Mouse (Mus musculus): ENCODE data around the gene Gm10638. TPM values are rescaled to one million over a fixed set of nuclear protein-coding genes. Genes with fewer than 3 reads are reported as not detected.

The Gm10638 gene
- polyA plus RNA-seq (2015; fragmentation: Nextera tagmentation; extraction: Ambion mirVana) = 0.91 and 1.3 TPM in 2 replicates

DNA sequence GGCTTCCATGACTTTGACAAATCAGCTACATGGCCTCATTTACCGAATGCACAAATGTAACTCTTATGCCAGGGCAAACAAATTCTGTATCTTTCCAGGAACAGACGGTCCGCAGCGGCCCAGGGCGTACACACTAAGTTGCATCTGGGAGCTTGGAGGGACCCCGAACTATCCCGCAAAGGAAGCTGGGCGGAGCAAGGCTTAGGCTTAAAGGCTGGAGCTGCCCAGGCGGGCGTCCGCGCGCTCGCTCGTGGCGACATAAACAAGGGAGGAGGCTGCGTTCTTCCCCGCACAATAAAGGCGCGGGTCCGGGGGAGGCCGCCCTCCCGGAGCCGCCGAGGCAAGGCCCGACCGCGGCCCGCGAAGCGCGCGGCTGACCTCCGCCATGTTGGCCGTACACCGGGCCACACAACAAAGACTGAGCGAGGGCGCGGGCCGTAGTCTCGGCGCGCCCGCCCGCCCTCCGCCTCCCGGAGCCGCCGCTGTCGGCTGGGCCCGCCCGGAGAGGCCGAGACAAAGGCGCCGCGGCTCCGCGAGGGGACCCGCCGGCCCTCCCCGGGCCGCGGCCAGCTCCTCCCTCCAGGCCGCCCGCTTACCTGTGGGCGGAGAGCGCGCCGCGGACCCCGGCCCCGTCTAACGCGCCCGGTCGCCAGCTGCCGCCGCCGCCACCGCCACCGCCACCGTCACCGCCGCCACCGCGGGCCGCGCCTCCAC lies at the start of gene Gm10638, which contains the start of gene Siah1a:
TSS of gene Gm10638 (plus strand) at position 479 of the 714 bp plus-strand sequence.
TSS of gene Siah1a (minus strand) at position 714 of the 714 bp plus-strand sequence.
- Histone ChIP-seq H3K9me3 (replicated peaks) (no peaks in the 10 kb centered on the region), H3K4me2 (peak within 1 kb of the TSS; percentile 97), H3K27ac (replicated peaks) (peak within 1 kb of the TSS; percentile 95), H3K4me1 (replicated peaks) (peaks cover 51% of the 10 kb centered on the region), H3K36me3 (replicated peaks) (no peaks in the 10 kb centered on the region), H3K9ac (peak within 1 kb of the TSS; percentile 98), H3K27me3 (peaks cover 13% of the 10 kb centered on the region; the same call in 1 of the 2 replicates), H3K4me3 (replicated peaks) (peak within 1 kb of the TSS; percentile 96)
- peak; percentile 73 for ATAC-seq (ENCODE audit: insufficient read depth)
- under 1% methylated on average over 85 of the region's 88 CpGs for WGBS (ENCODE audit: insufficient replicate concordance)

DNA sequence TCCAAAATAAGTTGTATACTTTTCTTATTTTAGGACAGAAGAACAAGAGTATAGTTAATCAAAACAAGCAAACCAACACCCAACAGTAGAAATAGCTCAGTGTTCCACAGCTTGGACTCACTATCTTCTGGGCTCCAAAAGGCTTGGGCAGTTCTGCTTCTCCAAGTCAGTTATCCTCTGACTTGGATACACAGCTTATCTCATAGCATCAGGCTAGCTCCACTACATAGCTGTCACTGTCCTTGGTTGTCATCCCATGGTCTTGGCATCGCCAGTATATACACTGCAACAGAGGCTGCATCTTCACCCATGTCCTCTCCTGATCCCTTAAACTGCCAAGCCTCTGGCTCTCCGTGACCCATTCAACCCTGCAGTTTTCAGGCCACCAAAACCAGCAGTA lies 49.8 kb upstream of the Gm10638 start:
- Histone ChIP-seq H3K4me1 (replicated peaks) (peaks cover 16% of the 10 kb centered on the region), H3K36me3 (replicated peaks) (peaks cover 21% of the 10 kb centered on the region), H3K4me3 (replicated peaks) (no peak overlapping the region), H3K9ac (no peak overlapping the region), H3K4me2 (no peak overlapping the region), H3K27ac (replicated peaks) (no peak overlapping the region), H3K9me3 (replicated peaks) (no peaks in the 10 kb centered on the region), H3K27me3 (no peaks in the 10 kb centered on the region)
- 0 out of 2 replicates have a peak, but pooled peaks have one; percentile 15 for ATAC-seq (ENCODE audit: insufficient read depth)
- WGBS (ENCODE audit: insufficient replicate concordance) = 65% methylated on average over 2 of the region's 2 CpGs

GRCm38 (mm10) chr8:86698811-86699421 lies 46.6 kb upstream of the Gm10638 start:
- Histone ChIP-seq H3K4me2 (no peak overlapping the region), H3K36me3 (replicated peaks) (peaks cover 18% of the 10 kb centered on the region), H3K9ac (no peak overlapping the region), H3K4me1 (replicated peaks) (peaks cover 21% of the 10 kb centered on the region), H3K4me3 (replicated peaks) (no peak overlapping the region), H3K27ac (replicated peaks) (no peak overlapping the region), H3K9me3 (replicated peaks) (no peaks in the 10 kb centered on the region), H3K27me3 (no peaks in the 10 kb centered on the region)
- 80% methylated on average over 1 of the region's 1 CpGs for WGBS (ENCODE audit: insufficient replicate concordance)
- ATAC-seq (ENCODE audit: insufficient read depth) = no peak

DNA sequence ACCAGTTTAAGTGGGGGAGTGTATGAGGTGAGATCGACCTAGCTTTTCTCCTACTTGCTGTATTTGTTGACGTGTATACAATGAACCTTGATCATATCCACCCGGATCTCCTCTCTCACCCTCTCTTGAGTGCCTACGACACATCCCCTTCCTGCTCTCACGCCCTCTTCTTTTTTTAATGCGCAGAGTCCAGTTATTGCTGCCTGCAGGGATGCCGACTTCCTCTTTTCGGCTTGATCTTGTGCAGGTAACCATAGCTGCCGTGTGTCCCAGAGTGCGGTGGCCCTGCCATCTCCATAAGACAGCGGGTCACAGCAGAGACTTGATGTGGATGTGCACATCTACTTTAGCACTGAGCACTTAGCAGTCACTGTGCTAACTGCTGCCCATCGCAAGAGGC lies 46.0 kb upstream of the Gm10638 start:
- 69% methylated on average over 12 of the region's 12 CpGs for WGBS (ENCODE audit: insufficient replicate concordance)
- no peak overlapping the region for H3K9ac ChIP-seq
- H3K4me1 ChIP-seq (replicated peaks) = peaks cover 16% of the 10 kb centered on the region
- no peak overlapping the region for H3K27ac ChIP-seq (replicated peaks)
- H3K9me3 ChIP-seq (replicated peaks) = no peaks in the 10 kb centered on the region
- H3K27me3 ChIP-seq = no peaks in the 10 kb centered on the region
- H3K4me2 ChIP-seq = no peak overlapping the region
- H3K4me3 ChIP-seq (replicated peaks) = no peak overlapping the region
- no peak for ATAC-seq (ENCODE audit: insufficient read depth)
- peaks cover 18% of the 10 kb centered on the region for H3K36me3 ChIP-seq (replicated peaks)

- 37% methylated on average over 3 of the region's 3 CpGs for WGBS (ENCODE audit: insufficient replicate concordance)
Measured at GRCm38 (mm10) chr8:86702453-86702852, 43.0 kb upstream of the Gm10638 start.

DNA sequence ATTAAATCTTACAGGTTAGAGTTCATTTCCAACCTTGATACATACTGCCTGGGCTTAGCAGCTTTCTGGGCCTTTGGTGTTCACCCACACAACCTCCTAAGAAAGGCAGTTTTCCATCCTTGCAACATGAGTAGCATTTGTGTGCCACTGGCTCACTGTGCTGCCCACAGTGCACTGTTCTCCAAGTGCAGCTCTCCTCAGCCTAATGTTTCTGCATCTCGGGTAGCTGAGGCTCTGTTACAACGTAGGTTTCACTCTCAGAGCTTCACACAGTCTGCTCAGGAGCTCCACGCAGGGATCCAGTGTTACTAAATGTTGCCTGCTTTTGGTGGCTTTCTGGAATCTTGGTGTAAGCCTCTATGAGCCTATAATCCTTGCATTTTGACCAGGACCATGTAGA lies 40.2 kb upstream of the Gm10638 start:
- Histone ChIP-seq H3K27me3 (no peaks in the 10 kb centered on the region), H3K4me2 (no peak overlapping the region), H3K36me3 (replicated peaks) (peaks cover 22% of the 10 kb centered on the region), H3K9ac (no peak overlapping the region), H3K4me3 (replicated peaks) (no peak overlapping the region), H3K9me3 (replicated peaks) (no peaks in the 10 kb centered on the region), H3K4me1 (replicated peaks) (peaks cover 42% of the 10 kb centered on the region), H3K27ac (replicated peaks) (no peak overlapping the region)
- no peak for ATAC-seq (ENCODE audit: insufficient read depth)
- WGBS (ENCODE audit: insufficient replicate concordance) = 72% methylated on average over 3 of the region's 3 CpGs

More at GRCm38 (mm10) chr8:86702453-86702852, 43.0 kb upstream of the Gm10638 start:
- Histone ChIP-seq H3K27me3 (no peaks in the 10 kb centered on the region), H3K9ac (no peak overlapping the region), H3K27ac (replicated peaks) (no peak overlapping the region), H3K4me2 (no peak overlapping the region), H3K9me3 (replicated peaks) (no peaks in the 10 kb centered on the region), H3K36me3 (replicated peaks) (peaks cover 22% of the 10 kb centered on the region; the same call in 1 of the 2 replicates), H3K4me1 (replicated peaks) (peaks cover 23% of the 10 kb centered on the region), H3K4me3 (replicated peaks) (no peak overlapping the region)
- peak; percentile 62 for ATAC-seq (ENCODE audit: insufficient read depth)

DNA sequence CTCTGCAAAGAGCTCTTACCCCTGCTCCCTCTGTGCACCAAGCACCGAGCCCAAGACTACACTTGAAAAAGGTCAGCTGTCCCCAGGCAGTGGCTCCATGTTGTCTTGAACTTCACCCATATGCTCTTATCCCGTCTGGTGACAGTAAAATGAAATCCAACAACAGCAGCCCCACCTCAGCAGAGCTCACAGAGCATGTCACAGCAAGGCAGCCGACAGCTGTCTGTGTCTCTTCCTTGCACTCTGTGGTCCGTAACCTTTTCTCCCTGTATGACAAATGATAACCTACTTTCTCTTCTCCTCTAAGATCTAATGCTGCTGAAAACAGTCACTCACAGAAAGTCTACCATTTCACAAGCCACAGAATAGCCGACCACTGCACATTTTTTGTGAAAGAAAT lies 38.7 kb upstream of the Gm10638 start:
- 42% methylated on average over 5 of the region's 5 CpGs for WGBS (ENCODE audit: insufficient replicate concordance)
- H3K4me1 ChIP-seq (replicated peaks) = peaks cover 45% of the 10 kb centered on the region
- 0 out of 2 replicates have a peak overlapping the region, but pooled peaks have one; percentile 3 for H3K27ac ChIP-seq (replicated peaks)
- no peaks in the 10 kb centered on the region for H3K27me3 ChIP-seq
- no peak overlapping the region for H3K4me3 ChIP-seq (replicated peaks)
- no peak overlapping the region for H3K9ac ChIP-seq
- H3K36me3 ChIP-seq (replicated peaks) = peaks cover 29% of the 10 kb centered on the region
- no peaks in the 10 kb centered on the region for H3K9me3 ChIP-seq (replicated peaks)
- ATAC-seq (ENCODE audit: insufficient read depth) = no peak
- no peak overlapping the region for H3K4me2 ChIP-seq

DNA sequence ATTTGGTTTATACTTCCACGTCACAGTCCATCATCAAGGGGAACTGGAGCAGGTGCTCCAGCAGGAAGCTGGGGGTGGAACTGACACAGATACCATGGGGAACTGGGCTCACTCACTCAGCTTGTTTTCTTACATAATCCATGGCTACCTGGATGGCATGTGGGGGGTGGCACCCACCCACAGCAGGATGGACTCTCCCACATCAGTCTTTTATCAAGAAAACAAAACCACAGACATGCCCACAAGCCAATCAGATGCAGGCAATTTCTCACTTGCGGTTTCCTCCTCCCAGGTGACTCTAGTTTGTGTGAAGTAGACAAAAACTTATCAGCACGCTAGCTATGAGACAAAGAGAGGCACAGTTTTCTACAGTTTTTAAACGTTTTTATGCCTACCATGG lies 37.6 kb upstream of the Gm10638 start:
- 17% methylated on average over 4 of the region's 4 CpGs for WGBS (ENCODE audit: insufficient replicate concordance)

GRCm38 (mm10) chr8:86712594-86712993 lies 32.9 kb upstream of the Gm10638 start:
- 64% methylated on average over 3 of the region's 3 CpGs for WGBS (ENCODE audit: insufficient replicate concordance)
- Histone ChIP-seq H3K27me3 (no peaks in the 10 kb centered on the region), H3K4me2 (no peak overlapping the region), H3K9ac (no peak overlapping the region; the same call in 1 of the 2 replicates), H3K9me3 (replicated peaks) (no peaks in the 10 kb centered on the region), H3K4me3 (replicated peaks) (no peak overlapping the region), H3K27ac (replicated peaks) (peak overlapping the region; percentile 48), H3K4me1 (replicated peaks) (peaks cover 34% of the 10 kb centered on the region), H3K36me3 (replicated peaks) (peaks cover 36% of the 10 kb centered on the region)
- peak; percentile 67 for ATAC-seq (ENCODE audit: insufficient read depth)

More for the DNA sequence above, 37.6 kb upstream of the Gm10638 start:
- peak overlapping the region; percentile 39 for H3K4me2 ChIP-seq
- H3K36me3 ChIP-seq (replicated peaks) = peaks cover 29% of the 10 kb centered on the region
- H3K9ac ChIP-seq = no peak overlapping the region
- no peak overlapping the region for H3K4me3 ChIP-seq (replicated peaks)
- ATAC-seq (ENCODE audit: insufficient read depth) = peak; percentile 80
- no peaks in the 10 kb centered on the region for H3K9me3 ChIP-seq (replicated peaks)
- H3K27me3 ChIP-seq = no peaks in the 10 kb centered on the region
- peaks cover 43% of the 10 kb centered on the region for H3K4me1 ChIP-seq (replicated peaks)
- peak overlapping the region; percentile 60 for H3K27ac ChIP-seq (replicated peaks)

DNA sequence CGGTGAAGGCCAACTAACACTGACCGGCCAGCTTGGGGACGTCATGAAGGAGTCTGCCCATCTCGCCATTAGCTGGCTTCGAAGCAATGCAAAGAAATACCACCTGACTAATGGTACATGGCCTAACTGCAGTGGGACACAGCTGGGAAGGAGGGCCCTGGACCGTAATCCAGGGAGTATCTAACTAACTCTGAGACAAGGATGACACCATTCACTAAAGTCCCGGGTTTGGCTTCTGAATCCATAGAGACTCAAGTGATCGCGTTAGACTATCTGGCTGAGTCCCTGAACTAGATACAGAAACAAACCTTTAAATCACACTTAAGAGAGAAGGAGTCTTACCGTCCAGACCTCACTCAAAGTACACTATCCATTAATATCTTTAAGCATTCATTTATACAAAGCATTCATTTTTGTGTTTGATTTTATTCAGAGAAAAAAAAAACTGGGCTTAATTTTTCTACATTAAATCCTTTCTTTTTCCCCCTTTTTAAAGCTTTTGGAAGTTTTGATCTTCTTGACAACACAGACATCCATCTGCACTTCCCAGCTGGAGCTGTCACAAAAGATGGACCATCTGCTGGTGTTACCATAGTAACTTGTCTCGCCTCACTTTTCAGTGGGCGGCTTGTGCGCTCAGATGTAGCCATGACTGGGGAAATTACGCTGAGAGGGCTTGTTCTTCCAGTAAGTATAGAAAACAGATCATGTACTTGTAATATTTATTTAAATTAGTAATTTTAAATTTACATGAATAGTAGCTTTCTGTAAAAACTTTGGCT lies 31.9 kb upstream of the Gm10638 start:
- Histone ChIP-seq H3K9me3 (replicated peaks) (no peaks in the 10 kb centered on the region), H3K27me3 (no peaks in the 10 kb centered on the region), H3K27ac (replicated peaks) (no peak overlapping the region), H3K4me3 (replicated peaks) (no peak overlapping the region), H3K4me2 (no peak overlapping the region), H3K4me1 (replicated peaks) (peaks cover 24% of the 10 kb centered on the region), H3K36me3 (replicated peaks) (peaks cover 43% of the 10 kb centered on the region), H3K9ac (no peak overlapping the region)
- ATAC-seq (ENCODE audit: insufficient read depth) = no peak
- 85% methylated on average over 14 of the region's 14 CpGs for WGBS (ENCODE audit: insufficient replicate concordance)
